Mouse (Mus musculus): ENCODE data around the gene Rflna. TPM values are rescaled to one million over a fixed set of nuclear protein-coding genes. Genes with fewer than 3 reads are reported as not detected.

Rflna gene
- 7.5 TPM for polyA plus RNA-seq (2014; fragmentation: Illumina TruSeq; extraction: RNeasy Lipid Tissue Mini Kit (QIAGEN cat#74804); ENCODE audit: low read depth, low replicate concordance)

DNA sequence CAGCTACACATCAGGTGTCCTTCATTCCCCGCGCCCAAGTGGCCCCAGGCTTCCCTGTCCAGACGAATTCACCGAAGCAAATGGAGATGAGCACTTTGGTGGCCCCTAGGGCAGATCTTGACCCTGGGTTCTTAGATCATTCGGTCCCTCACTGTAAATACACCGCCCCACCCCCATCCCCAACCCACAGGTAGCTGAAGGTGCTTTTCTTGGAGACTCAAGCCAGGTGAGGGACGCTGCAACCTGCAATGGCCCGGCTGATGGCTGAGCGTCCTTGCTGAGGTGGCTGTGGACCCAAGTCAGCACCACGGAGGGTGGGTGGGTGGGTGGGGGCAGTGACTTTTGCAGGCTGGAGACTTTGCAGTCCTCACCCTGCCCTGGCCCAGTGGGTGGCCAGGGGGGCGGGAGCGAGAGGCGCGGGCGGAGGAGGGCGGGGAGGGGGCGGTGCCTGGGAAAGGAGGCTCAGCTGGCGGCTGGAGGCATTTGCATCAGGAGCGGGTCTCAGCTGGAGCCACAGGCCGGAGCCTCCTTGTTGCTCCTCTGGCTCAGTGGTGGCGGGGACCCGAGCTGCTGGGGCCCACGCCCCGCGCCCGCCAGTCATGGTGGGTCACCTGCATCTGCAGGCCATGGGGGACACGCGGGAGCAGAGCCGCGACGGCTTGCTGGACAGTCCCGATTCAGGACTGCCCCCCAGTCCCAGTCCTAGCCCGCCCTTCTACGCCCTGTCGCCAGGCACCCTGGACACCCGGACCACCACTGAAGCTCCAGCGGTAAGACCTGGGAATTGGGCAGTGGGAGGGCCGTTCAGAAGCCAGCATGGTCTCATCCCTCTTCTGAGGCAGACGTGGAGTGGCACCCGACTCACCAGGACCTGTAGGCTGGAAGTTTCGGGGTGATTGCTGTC is at the start of gene Rflna:
TSS of gene Rflna (plus strand) at position 253 of the 904 bp plus-strand sequence.

Other genes with a start within 250 kb of the Rflna start
- 12.4 TPM for gene Ccdc92, start 140.8 kb upstream of the Rflna start, polyA plus RNA-seq (2014; fragmentation: Illumina TruSeq; extraction: RNeasy Lipid Tissue Mini Kit (QIAGEN cat#74804); ENCODE audit: low read depth, low replicate concordance)
- gene Zfp664, start 140.5 kb upstream of the Rflna start, polyA plus RNA-seq (2014; fragmentation: Illumina TruSeq; extraction: RNeasy Lipid Tissue Mini Kit (QIAGEN cat#74804); ENCODE audit: low read depth, low replicate concordance) = 42.7 TPM
- 88.0 TPM for gene Ncor2, start 176.0 kb downstream of the Rflna start, polyA plus RNA-seq (2014; fragmentation: Illumina TruSeq; extraction: RNeasy Lipid Tissue Mini Kit (QIAGEN cat#74804); ENCODE audit: low read depth, low replicate concordance)

All from adipose tissue, adult 10 weeks (tissue).